19 mouse cellular contexts compared by ENCODE assay signal in genomic region chr12:83136031-83136430, GRCm38 (mm10).
DNase-seq lines count a peak whose midpoint lies in the region; ATAC-seq and TF ChIP-seq lines count a peak whose summit lies in the region.
"Had no signal": no experiment of that assay in that cellular context is flagged by ENCODE, and none has a peak within 500 bp of the region (broad histone marks: within the 10 kb centered on the region; RNA-seq: fewer than 3 reads in every experiment).

No protein-coding gene starts in this region.

- WGBS in heart, postnatal 0 days, result 40% methylated on average over 5 of the region's 5 CpGs
- 80% methylated on average over 5 of the region's 5 CpGs for WGBS in heart, embryonic 10.5 days
- 89% methylated on average over 5 of the region's 5 CpGs for WGBS in midbrain, embryonic 11.5 days
- 88% methylated on average over 5 of the region's 5 CpGs for WGBS in midbrain, embryonic 10.5 days
- 80% methylated on average over 5 of the region's 5 CpGs for WGBS in liver, embryonic 11.5 days

- peak; percentile 71 to 78 for DNase-seq in cerebellum, postnatal 14 days
- DNase-seq in cerebellum, adult 9-10 months, result no peak
- DNase-seq in heart, postnatal 0 days (ENCODE audit: low spot score), result peak; percentile 44
- DNase-seq in heart, embryonic 10.5 days (ENCODE audit: low spot score), result no peak
- DNase-seq in midbrain, embryonic 11.5 days (ENCODE audit: low spot score, missing footprints), result peak; percentile 54
- no peak for DNase-seq in midbrain, embryonic 10.5 days (ENCODE audit: low spot score)
- no peak for DNase-seq in liver, embryonic 11.5 days (ENCODE audit: low spot score)
- DNase-seq: cerebellum, adult 9-11 months; forebrain, postnatal 0 days; kidney, adult 8-10 months; kidney, postnatal 14 days; left cerebral cortex, postnatal 4 days; thymus, postnatal 25 days had no signal

- peaks cover 37% of the 10 kb centered on the region for H3K4me1 ChIP-seq in heart, postnatal 0 days (ENCODE audit: control insufficient read depth, insufficient read depth)
- peaks cover 18% of the 10 kb centered on the region; the same call in 1 of the 2 replicates for H3K4me1 ChIP-seq in heart, embryonic 10.5 days
- H3K4me1 ChIP-seq in midbrain, embryonic 11.5 days (ENCODE audit: control insufficient read depth, insufficient read depth, low read length), result no peaks in the 10 kb centered on the region
- peaks cover 8% of the 10 kb centered on the region; the same call in 1 of the 2 replicates for H3K4me1 ChIP-seq in midbrain, embryonic 10.5 days
- peaks cover 7% of the 10 kb centered on the region for H3K4me1 ChIP-seq in liver, embryonic 11.5 days (replicated peaks; ENCODE audit: control insufficient read depth, insufficient read depth, low read length)
- H3K4me1 ChIP-seq: embryonic facial prominence, embryonic 12.5 days; stomach, embryonic 15.5 days had no signal

- H3K4me3 ChIP-seq in heart, postnatal 0 days (ENCODE audit: low read depth, low read length), result no peak overlapping the region
- no peak overlapping the region for H3K4me3 ChIP-seq in heart, embryonic 10.5 days
- no peak overlapping the region for H3K4me3 ChIP-seq in midbrain, embryonic 11.5 days (ENCODE audit: low read depth, low read length)
- no peak overlapping the region for H3K4me3 ChIP-seq in midbrain, embryonic 10.5 days
- no peak overlapping the region for H3K4me3 ChIP-seq in liver, embryonic 11.5 days (ENCODE audit: low read depth, low read length)
- H3K4me3 ChIP-seq: embryonic facial prominence, embryonic 12.5 days; hindbrain, embryonic 15.5 days; limb, embryonic 15.5 days; liver, embryonic 15.5 days; midbrain, embryonic 13.5 days; stomach, embryonic 15.5 days had no signal

- no peak for TF ChIP-seq CTCF in heart, postnatal 0 days (IDR thresholded peaks at IDR 0.05; ENCODE audit: low read depth)

- no peaks in the 10 kb centered on the region for H3K36me3 ChIP-seq in heart, postnatal 0 days (replicated peaks; ENCODE audit: control insufficient read depth, insufficient read depth, low read length)
- no peaks in the 10 kb centered on the region for H3K36me3 ChIP-seq in heart, embryonic 10.5 days
- H3K36me3 ChIP-seq in midbrain, embryonic 11.5 days (ENCODE audit: control insufficient read depth, insufficient read depth, low read length), result no peaks in the 10 kb centered on the region
- no peaks in the 10 kb centered on the region for H3K36me3 ChIP-seq in midbrain, embryonic 10.5 days
- no peaks in the 10 kb centered on the region for H3K36me3 ChIP-seq in liver, embryonic 11.5 days (ENCODE audit: control insufficient read depth, insufficient read depth, low read length)
- H3K36me3 ChIP-seq: embryonic facial prominence, embryonic 12.5 days; hindbrain, embryonic 15.5 days; limb, embryonic 15.5 days; liver, embryonic 15.5 days; midbrain, embryonic 13.5 days; stomach, embryonic 15.5 days had no signal

- H3K27me3 ChIP-seq in heart, postnatal 0 days (ENCODE audit: control insufficient read depth, insufficient read depth, low read length), result no peaks in the 10 kb centered on the region
- peaks cover 4% of the 10 kb centered on the region for H3K27me3 ChIP-seq in heart, embryonic 10.5 days (ENCODE audit: insufficient read depth, poor library complexity, severe bottlenecking)
- no peaks in the 10 kb centered on the region for H3K27me3 ChIP-seq in midbrain, embryonic 11.5 days (ENCODE audit: control insufficient read depth, insufficient read depth, low read length)
- no peaks in the 10 kb centered on the region for H3K27me3 ChIP-seq in midbrain, embryonic 10.5 days (ENCODE audit: low read depth, poor library complexity, severe bottlenecking)
- H3K27me3 ChIP-seq in liver, embryonic 11.5 days (replicated peaks; ENCODE audit: control insufficient read depth, insufficient read depth, low read length), result no peaks in the 10 kb centered on the region
- H3K27me3 ChIP-seq: embryonic facial prominence, embryonic 12.5 days; hindbrain, embryonic 15.5 days; limb, embryonic 15.5 days; midbrain, embryonic 13.5 days; stomach, embryonic 15.5 days had no signal

- no peak overlapping the region for H3K4me2 ChIP-seq in heart, postnatal 0 days (ENCODE audit: low read depth, low read length)
- no peak overlapping the region for H3K4me2 ChIP-seq in midbrain, embryonic 11.5 days
- no peak overlapping the region for H3K4me2 ChIP-seq in liver, embryonic 11.5 days
- H3K4me2 ChIP-seq: embryonic facial prominence, embryonic 12.5 days; hindbrain, embryonic 15.5 days; limb, embryonic 15.5 days; liver, embryonic 15.5 days; midbrain, embryonic 13.5 days; stomach, embryonic 15.5 days had no signal

- no peaks in the 10 kb centered on the region for H3K9me3 ChIP-seq in heart, postnatal 0 days (replicated peaks; ENCODE audit: control insufficient read depth, low read length)
- H3K9me3 ChIP-seq in heart, embryonic 10.5 days, result no peaks in the 10 kb centered on the region
- H3K9me3 ChIP-seq in midbrain, embryonic 11.5 days (ENCODE audit: control insufficient read depth, low read length), result no peaks in the 10 kb centered on the region
- no peaks in the 10 kb centered on the region for H3K9me3 ChIP-seq in midbrain, embryonic 10.5 days (replicated peaks)
- no peaks in the 10 kb centered on the region for H3K9me3 ChIP-seq in liver, embryonic 11.5 days (ENCODE audit: control insufficient read depth, low read length)
- H3K9me3 ChIP-seq: embryonic facial prominence, embryonic 12.5 days; hindbrain, embryonic 15.5 days; limb, embryonic 15.5 days; liver, embryonic 15.5 days; midbrain, embryonic 13.5 days; stomach, embryonic 15.5 days had no signal

- ATAC-seq in heart, postnatal 0 days (ENCODE audit: insufficient read depth, low read depth), result peak; percentile 48; the same call in 1 of the 2 replicates
- no peak for ATAC-seq in midbrain, embryonic 11.5 days (ENCODE audit: low FRiP score)
- ATAC-seq in liver, embryonic 11.5 days (replicated peaks; ENCODE audit: low FRiP score), result no peak
- ATAC-seq: forebrain, postnatal 0 days; midbrain, embryonic 13.5 days had no signal

- peak overlapping the region; percentile 31; the same call in 1 of the 2 replicates for H3K27ac ChIP-seq in heart, postnatal 0 days (ENCODE audit: low read depth)
- H3K27ac ChIP-seq in heart, embryonic 10.5 days, result no peak overlapping the region
- H3K27ac ChIP-seq in midbrain, embryonic 11.5 days (ENCODE audit: low read depth, low read length), result no peak overlapping the region
- H3K27ac ChIP-seq in midbrain, embryonic 10.5 days (replicated peaks), result no peak overlapping the region
- no peak overlapping the region for H3K27ac ChIP-seq in liver, embryonic 11.5 days (ENCODE audit: low read depth, low read length)
- H3K27ac ChIP-seq: embryonic facial prominence, embryonic 12.5 days; hindbrain, embryonic 15.5 days; limb, embryonic 15.5 days; liver, embryonic 15.5 days; midbrain, embryonic 13.5 days; stomach, embryonic 15.5 days had no signal

- H3K9ac ChIP-seq in heart, postnatal 0 days (replicated peaks; ENCODE audit: low read depth, low read length), result no peak overlapping the region
- no peak overlapping the region for H3K9ac ChIP-seq in midbrain, embryonic 11.5 days (ENCODE audit: low read length)
- H3K9ac ChIP-seq in liver, embryonic 11.5 days (ENCODE audit: low read depth, low read length), result no peak overlapping the region
- H3K9ac ChIP-seq: embryonic facial prominence, embryonic 12.5 days; forebrain, postnatal 0 days; hindbrain, embryonic 15.5 days; limb, embryonic 15.5 days; liver, embryonic 15.5 days; midbrain, embryonic 13.5 days; stomach, embryonic 15.5 days had no signal

- TF ChIP-seq EP300 in heart, postnatal 0 days (IDR thresholded peaks at IDR 0.05; ENCODE audit: low read depth), result no peak

Comparison
In these comparisons a context has a peak if more than half of its experiments do, and no peak if none do; other contexts are left out.
1. DNase-seq: peak in cerebellum, postnatal 14 days (2 of 2), heart, postnatal 0 days (single experiment) and midbrain, embryonic 11.5 days (single experiment); none in cerebellum, adult 9-10 months (single experiment), heart, embryonic 10.5 days (single experiment), midbrain, embryonic 10.5 days (single experiment) and liver, embryonic 11.5 days (single experiment).